Mouse (Mus musculus) liver, adult 2 months (tissue): ENCODE results near the gene Cdh24.

Experiments used
- CTCF ChIP-seq: fragments of 200-500 bp; IDR thresholded peaks from 2 replicates; pipeline ENCODE4 v1.5.1; 2011; ENCODE audit warnings: low read depth, low read length, control low read depth
- POLR2A ChIP-seq: fragments of 200-500 bp; IDR thresholded peaks from 2 replicates; pipeline ENCODE4 v1.6.1; 2011; ENCODE audit warnings: low read length, control low read depth; ENCODE audit not compliant: insufficient read depth; ENCODE audit errors: extremely low read depth

GRCm38 (mm10) chr14:54652787-54653186 is 11.6 kb upstream of the Cdh24 start:
- TF ChIP-seq CTCF (no peak), POLR2A (no peak)
